Mouse (Mus musculus): ENCODE data around the gene Tex45.

DNA sequence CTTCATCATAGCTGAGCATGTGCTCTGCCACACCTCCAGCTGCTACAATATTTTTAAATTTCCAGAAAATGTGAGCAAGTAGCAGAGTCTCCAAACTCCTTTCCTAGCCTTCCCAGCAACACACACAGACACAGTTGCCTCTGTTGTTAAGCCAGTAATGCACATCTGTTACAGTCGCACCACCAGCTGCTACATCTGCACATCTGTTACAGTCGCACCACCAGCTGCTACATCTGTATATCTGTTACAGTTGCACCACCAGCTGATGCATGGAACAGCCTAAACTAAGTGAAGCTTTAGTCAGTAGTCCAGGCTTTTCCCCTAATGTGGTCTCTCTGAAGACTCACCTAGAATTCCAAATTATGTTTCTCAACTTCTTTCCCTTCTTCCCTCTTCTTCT, 42.2 kb upstream of the Tex45 start:
- TF ChIP-seq CTCF (IDR thresholded peaks at IDR 0.05; ENCODE audit: low read depth) (no peak), EP300 (IDR thresholded peaks at IDR 0.05; ENCODE audit: low read depth) (no peak)

Data from liver, embryonic 14.5 days (tissue).